Mouse (Mus musculus): ENCODE measurements around the gene Fzd5.

The Fzd5 gene

GRCm38 (mm10) chr1:64733453-64734245 lies 3.9 kb downstream of the Fzd5 start:
- DNase-seq (ENCODE audit: low spot score), result no peak

GRCm38 (mm10) chr1:64732637-64733200 lies 4.8 kb downstream of the Fzd5 start:
- no peak for DNase-seq (ENCODE audit: low spot score)

- DNase-seq (ENCODE audit: low spot score), result no peak
Measured at GRCm38 (mm10) chr1:64732161-64732560, 5.4 kb downstream of the Fzd5 start.

- no peak for DNase-seq (ENCODE audit: low spot score)
Measured at GRCm38 (mm10) chr1:64731341-64732020, 6.1 kb downstream of the Fzd5 start.

GRCm38 (mm10) chr1:64730046-64730445 lies 7.5 kb downstream of the Fzd5 start:
- no peak for DNase-seq (ENCODE audit: low spot score)

GRCm38 (mm10) chr1:64721034-64721587 lies 16.4 kb downstream of the Fzd5 start:
- DNase-seq (ENCODE audit: low spot score), result no peak

GRCm38 (mm10) chr1:64717504-64717903 lies 20.0 kb downstream of the Fzd5 start:
- DNase-seq (ENCODE audit: low spot score), result no peak

- DNase-seq (ENCODE audit: low spot score), result no peak
Measured at GRCm38 (mm10) chr1:64716589-64717304, 20.8 kb downstream of the Fzd5 start.

GRCm38 (mm10) chr1:64715458-64715857 lies 22.1 kb downstream of the Fzd5 start:
- DNase-seq (ENCODE audit: low spot score), result no peak

GRCm38 (mm10) chr1:64712006-64712760 lies 25.4 kb downstream of the Fzd5 start:
- DNase-seq (ENCODE audit: low spot score), result no peak

- no peak for DNase-seq (ENCODE audit: low spot score)
Measured at GRCm38 (mm10) chr1:64709891-64710290, 27.7 kb downstream of the Fzd5 start.

GRCm38 (mm10) chr1:64706610-64707009 lies 30.9 kb downstream of the Fzd5 start:
- no peak for DNase-seq (ENCODE audit: low spot score)

GRCm38 (mm10) chr1:64705230-64705629 lies 32.3 kb downstream of the Fzd5 start:
- DNase-seq (ENCODE audit: low spot score), result no peak

- DNase-seq (ENCODE audit: low spot score), result no peak
Measured at GRCm38 (mm10) chr1:64701780-64702179, 35.8 kb downstream of the Fzd5 start.

GRCm38 (mm10) chr1:64695156-64695555 lies 42.4 kb downstream of the Fzd5 start:
- no peak for DNase-seq (ENCODE audit: low spot score)

GRCm38 (mm10) chr1:64691581-64691980 lies 46.0 kb downstream of the Fzd5 start:
- DNase-seq (ENCODE audit: low spot score), result no peak

GRCm38 (mm10) chr1:64691121-64691551 lies 46.4 kb downstream of the Fzd5 start:
- no peak for DNase-seq (ENCODE audit: low spot score)

GRCm38 (mm10) chr1:64690213-64691013 lies 47.1 kb downstream of the Fzd5 start, which contains the start of gene Ccnyl1:
Gene Ccnyl1 (plus strand): TSS chr1:64690455.
- peak; percentile 98 for DNase-seq (ENCODE audit: low spot score)

GRCm38 (mm10) chr1:64689561-64690212 lies 47.9 kb downstream of the Fzd5 start:
- DNase-seq (ENCODE audit: low spot score), result no peak

- no peak for DNase-seq (ENCODE audit: low spot score)
Measured at GRCm38 (mm10) chr1:64688046-64688445, 49.5 kb downstream of the Fzd5 start.

All from left cerebral cortex, adult 11 months (tissue).